Mouse (Mus musculus) testis, adult 2 months (tissue): ENCODE results near the gene Cpsf6.

Experiments used
- CTCF ChIP-seq: fragments of 200-500 bp; IDR thresholded peaks from 2 replicates; pipeline ENCODE4 v1.5.1; 2012; ENCODE audit warnings: low read depth, mild to moderate bottlenecking, inconsistent platforms, low read length, moderate library complexity; ENCODE audit not compliant: control insufficient read depth, insufficient read depth, insufficient replicate concordance
- POLR2A ChIP-seq: fragments of 200-500 bp; IDR thresholded peaks from 2 replicates; pipeline ENCODE4 v1.6.1; 2012; ENCODE audit warnings: low read depth, mild to moderate bottlenecking, inconsistent platforms, low read length, moderate library complexity; ENCODE audit not compliant: control insufficient read depth

GRCm38 (mm10) chr10:117313133-117313532, 66.7 kb downstream of the Cpsf6 start:
- TF ChIP-seq POLR2A (no peak), CTCF (no peak)
